Mouse (Mus musculus): ENCODE data around the gene Mrpl20.

Gene Mrpl20

DNA sequence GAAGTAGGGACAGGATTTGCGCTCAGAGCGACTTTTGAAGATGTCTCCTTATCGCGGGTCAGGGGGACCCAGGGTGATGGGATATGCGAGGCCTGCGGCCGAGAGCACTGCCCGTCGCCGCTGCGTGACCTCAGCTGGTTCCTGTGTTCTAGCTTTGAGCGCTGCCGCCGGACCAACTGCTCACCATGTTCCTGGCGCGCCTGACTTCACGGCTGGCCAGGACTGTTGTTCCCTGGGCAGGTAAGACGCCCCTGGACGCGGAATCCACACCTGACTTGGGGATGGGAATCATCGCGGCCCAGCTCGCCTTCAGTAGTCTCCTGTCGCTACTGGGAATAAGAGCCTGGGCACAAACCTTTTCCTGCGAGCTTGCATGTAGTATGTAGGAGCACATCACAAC lies 29.2 kb downstream of the Mrpl20 start:
- peak in 1 of 2 experiments; percentile 36 for DNase-seq

DNA sequence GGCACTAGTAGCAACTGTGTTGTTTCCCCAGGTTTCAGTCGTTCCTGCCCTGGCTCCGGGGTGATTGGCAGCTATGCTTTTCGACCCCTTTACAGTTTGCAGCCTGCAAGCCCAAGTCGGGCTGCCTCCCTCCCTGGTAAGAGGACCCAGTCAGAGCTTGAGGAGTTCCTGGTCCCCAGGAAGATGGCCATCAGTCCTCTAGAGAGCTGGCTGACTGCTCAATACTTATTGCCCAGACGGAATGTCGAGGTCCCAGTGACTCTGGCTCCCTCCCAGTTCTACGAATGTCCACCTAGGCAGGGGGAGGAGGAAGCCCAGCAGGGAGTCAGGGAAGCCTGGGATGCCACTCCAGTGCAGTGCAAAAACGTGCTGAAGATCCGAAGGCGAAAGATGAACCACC lies 29.6 kb downstream of the Mrpl20 start:
- DNase-seq, result no peak

DNA sequence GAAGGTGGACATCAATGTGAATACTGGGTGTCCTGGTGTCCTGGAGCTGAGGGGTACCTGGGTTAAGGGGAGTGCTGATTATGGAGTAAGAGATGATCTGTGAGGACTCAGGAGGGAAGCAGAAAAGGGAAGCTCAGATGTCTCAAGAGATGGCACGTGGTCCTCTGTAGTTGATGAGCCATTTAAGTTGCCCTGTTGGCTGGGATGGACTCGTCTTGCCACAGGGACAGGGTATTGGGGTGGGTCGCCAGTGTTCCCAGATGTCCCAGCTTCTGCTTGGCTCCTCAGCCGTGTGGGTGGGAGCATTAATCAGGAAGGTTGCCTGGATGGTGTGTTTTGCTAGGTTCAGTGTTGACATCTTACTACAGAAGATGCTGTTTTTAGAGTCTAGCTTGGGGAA lies 30.6 kb downstream of the Mrpl20 start:
- DNase-seq, result no peak

DNA sequence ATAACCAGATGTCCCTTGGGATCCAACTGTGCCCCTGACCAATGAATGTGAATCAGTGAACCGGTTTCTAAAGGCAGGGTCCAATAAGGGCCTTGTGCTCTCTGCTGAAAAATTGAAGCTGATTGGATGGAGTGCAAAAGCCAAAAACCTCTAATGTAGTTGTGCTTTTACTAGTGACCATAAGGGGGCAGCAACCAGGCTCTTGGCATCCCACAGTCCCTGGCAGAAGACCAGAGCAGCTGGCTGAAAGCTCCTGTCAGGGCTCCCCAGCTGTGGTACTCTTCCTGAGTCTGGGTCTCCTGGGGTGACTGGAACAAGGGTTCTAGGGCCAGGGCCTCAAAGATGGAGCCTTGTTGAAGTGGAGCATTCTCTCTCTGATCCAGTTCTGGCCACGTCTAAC lies 31.2 kb downstream of the Mrpl20 start:
- DNase-seq, result peak; percentile 57 to 66

DNA sequence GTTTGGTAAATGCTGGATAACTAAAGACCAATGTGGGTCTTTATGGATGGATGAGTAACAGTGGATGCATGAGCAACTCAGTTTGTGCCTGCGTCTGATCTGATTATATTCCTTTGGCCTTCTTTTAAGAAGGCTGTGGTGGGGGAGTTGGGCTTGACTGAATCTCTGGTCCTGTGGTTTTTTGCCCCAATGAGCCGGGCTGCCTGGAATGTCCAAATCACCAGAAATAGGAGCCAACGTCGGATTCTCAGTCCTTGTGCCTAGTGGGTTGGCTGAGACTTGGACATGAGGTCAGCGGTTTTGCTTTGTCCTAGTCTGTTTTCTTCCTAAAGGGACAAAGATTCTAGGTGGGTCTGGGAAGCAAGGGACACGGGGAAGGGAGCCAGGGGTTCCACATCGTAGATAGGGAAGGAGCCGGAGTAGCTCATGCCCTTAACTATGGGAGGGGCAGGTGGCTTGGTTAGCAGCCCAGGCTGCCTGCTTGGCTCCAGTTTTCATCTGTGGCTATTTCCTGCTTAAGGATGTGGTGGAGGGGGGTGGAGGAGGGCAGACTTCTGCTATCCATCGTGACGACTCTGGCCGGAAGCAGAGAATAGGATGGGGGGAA lies 34.8 kb downstream of the Mrpl20 start:
- DNase-seq, result no peak

DNA sequence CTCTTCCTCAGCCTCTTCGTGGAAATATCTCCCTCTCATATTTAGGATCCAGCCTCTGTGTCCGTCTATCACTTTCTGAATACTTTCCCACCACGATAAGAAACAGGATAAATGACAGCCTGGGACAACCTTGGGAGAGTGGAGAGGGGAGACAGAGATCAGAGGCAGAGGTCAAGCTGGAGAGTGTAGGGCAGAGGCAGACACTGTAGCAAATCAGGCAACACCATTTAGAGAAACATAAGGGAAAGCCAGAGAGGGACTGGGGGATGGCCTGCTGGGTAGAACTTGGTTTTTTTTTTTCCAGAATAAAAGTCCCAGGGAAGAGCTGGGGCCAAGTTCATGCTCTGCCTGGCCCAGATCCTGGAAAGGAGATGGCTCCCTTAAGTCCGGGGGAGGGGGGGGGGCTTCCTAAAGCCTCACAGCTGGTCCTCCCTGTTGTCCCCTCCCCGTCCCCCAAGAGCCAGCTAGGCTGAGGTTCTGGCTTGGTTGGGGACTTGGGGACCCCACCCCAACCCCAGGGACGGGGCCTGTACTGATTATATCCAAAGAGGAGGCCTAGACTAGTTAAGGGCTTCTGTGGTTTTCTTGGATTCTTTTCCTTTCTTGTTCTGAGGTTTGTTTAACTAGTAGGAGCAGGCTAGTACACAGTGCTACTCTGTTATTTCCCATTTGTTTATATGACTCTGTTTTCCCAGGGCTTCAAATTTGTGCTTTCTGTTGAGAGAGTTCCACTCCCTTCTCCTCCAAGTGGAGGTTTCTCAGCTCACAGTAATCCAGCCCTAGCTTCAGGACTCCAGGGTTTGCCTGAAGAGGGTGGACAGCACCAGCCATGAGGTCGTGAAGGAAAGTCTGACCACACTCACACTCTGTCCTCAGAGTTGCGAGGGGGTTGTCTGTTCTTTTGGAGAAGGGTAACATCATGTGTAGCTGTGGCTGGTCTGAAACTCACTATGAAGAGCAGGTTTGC lies 35.8 kb downstream of the Mrpl20 start:
- no peak for DNase-seq

DNA sequence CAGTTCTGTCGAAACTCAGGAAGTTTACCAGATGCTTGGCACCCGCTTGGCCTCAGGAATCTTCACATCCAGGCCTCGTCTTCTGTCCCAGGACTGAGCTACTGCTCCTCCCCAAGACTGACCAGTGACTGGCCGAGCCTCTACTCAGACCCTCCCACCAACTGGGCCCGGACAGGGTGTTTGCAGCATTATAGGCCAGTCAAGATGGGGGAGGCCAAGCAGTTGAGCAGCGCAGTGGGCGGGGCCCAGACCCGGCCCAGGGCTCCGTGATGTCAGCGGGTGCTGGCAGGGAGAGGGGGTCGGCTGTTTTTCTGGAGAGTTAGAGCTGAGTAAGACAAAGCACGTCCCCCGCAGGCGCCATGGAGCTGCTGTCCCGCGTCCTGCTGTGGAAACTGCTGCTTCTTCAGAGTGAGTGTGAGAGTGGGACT lies 36.8 kb downstream of the Mrpl20 start, which contains the start of gene Mxra8:
Mxra8 (plus strand) TSS at position 198 of the 428 bp plus-strand sequence.
- peak in 1 of 2 experiments; percentile 21 for DNase-seq

DNA sequence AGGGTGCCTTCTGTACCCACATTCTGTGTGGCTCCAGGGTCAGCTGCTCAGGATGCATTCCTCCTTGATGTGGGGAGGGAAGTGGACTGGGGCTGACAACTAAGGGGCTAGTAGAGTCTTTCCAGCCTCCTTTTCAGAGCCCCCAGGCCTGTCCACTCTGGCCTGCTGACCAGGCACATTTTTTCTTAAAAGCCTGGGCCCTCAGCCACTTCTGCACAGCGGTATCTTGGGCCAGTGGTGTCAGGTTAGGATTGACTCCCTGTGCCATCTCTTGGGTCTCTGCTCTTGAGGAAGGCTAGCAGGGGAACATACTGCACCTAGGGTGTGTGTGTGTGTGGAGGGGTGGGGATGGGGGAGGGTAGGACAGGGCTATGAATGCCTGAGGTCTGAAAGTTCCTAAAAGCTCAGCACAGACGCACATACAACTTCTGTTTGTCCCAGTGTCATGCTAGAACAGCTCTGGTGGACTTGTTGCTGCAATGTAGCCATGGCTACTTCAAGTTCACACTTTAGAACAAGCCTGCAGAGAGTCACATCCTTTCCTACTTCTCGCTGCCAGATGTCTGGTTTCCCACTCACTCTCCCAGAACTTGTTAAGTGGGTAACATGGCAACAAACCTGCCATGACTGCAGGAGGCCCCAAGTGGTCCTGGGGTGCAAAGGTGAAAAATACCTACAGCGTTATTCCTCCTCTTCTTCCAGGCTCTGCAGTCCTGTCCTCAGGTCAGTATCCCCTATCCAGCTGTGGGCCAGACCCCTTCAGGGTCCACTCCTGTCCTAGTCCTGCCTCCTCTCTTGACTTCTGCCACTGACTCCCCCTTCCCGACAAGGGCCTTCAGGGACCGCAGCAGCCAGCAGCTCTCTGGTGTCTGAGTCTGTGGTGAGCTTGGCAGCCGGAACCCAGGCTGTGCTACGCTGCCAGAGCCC lies 37.7 kb downstream of the Mrpl20 start:
- no peak for DNase-seq

DNA sequence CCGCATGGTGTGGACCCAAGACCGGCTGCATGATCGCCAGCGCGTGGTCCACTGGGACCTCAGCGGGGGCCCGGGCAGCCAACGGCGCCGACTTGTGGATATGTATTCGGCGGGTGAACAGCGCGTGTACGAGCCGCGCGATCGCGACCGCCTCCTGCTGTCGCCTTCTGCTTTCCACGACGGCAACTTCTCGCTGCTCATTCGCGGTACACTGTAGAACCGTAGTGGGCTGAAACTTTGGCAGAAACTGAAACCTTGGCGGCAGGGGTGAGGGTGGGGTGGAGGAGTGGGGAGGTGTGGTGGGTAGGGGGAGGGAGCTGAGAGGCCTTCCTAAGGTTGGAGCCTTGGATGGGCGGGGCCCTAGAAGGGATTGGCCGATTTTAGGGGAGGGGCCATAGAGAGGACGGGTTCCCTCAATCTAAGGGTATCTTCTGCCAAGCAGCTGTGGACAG lies 38.4 kb downstream of the Mrpl20 start:
- peak; percentile 38 to 45 for DNase-seq

DNA sequence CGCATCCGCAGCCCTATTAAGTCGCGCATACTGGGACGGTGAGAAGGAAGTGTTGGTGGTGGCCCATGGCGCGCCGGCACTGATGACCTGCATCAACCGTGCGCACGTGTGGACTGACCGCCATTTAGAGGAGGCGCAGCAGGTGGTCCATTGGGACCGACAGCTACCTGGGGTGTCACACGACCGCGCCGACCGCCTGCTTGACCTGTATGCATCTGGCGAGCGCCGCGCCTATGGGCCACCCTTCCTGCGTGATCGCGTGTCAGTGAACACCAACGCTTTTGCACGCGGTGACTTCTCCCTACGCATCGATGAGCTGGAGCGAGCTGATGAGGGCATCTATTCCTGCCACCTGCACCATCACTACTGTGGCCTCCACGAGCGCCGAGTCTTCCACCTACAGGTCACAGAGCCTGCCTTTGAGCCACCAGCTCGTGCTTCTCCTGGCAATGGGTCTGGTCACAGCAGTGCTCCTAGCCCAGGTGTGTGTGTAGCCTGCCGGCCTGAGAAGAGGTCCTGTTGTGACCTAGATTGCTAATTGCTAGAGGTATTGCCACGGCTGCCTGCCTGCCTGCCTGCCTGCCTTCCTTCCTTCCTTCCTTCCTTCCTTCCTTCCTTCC lies 39.1 kb downstream of the Mrpl20 start:
- DNase-seq, result peak in 1 of 2 experiments; percentile 55

DNA sequence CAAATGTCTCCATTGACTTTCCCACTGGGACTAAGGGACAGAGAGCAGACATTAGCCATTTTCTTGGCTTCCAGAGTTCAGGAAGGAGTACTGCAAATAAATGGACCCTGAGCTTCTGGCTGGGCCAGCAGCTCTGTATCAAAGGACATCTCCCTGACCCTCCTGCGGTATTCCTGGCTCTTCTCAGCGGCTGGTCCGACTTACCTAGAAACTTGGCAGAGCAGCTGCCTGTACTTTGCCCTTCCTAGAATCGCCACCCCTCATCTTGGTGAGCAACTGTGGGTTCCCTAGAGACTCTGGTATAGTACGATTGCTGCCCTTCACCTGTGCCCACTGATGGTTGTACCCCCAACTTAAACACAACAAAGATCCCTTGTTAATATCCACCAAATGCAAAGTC lies 40.6 kb downstream of the Mrpl20 start:
- DNase-seq, result no peak

DNA sequence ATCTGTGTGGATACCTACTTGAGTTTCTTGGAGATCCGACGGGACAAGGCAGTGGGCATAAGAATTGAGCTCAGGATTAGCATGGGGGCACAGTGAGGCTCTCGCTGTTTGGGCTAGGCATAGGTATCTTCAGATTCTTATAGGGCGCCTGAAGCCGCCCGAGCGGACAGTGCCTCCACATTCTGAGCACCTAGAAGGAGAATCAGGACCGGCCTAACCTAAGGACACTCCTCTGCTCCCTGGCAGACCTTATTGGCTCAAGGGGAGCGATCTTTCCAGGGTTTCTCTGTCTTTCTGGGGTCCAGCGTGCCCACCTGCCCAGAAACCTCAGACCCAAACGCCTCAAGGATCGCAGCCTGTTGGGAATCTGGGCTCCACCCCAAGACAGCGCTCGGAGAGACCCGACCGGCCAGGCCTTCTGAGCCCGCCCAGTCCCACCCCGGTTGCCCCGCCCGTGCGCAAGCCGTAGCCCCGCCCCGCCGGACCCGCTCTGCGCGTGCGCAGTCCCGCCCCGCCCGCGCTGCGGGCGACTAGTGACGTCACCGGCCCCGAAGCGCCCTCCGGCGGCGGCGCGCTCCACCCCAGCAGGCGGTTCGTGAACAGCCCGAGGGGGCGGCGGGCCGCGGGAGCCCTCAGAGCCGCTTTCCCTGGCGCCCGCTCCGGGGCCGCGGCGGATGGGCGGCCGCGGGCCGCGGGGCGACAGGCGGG lies 44.3 kb downstream of the Mrpl20 start, which contains the start of gene Dvl1:
Dvl1 (plus strand) TSS at position 532 of the 708 bp plus-strand sequence.
- DNase-seq, result peak; percentile 88 to 98

DNA sequence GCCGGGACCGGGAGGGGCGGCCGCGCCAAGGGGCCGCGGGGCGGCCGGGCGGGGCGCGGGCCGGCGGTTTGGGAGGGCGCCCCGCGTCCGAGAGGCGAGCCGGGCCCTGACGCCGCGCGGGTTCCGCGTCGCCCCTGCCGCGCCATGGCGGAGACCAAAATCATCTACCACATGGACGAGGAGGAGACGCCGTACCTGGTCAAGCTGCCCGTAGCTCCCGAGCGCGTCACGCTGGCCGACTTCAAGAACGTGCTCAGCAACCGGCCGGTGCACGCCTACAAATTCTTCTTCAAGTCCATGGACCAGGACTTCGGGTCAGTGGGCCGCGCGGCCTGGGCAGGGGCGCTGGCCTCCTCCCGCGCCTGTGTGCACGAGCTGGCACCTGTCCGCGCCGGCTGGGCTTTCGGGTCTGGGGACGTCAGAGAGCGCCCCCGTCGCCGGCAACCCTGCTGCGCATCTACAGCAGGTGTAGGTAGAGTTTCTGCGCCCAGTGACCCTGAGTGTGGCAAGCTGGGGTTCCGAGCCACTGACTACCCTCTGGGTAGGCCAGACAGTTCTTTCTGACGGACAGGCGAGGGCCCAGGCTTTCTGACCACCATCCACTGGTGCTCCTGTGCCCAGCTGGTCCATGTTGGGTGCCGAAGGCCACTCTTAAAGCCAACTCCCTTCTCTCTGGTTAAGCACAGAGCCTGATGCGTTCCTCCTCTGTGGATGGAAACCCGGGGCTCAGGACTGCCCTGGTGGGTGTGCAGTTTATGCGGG lies 45.1 kb downstream of the Mrpl20 start:
- DNase-seq, result peak in 1 of 2 experiments; percentile 54

DNA sequence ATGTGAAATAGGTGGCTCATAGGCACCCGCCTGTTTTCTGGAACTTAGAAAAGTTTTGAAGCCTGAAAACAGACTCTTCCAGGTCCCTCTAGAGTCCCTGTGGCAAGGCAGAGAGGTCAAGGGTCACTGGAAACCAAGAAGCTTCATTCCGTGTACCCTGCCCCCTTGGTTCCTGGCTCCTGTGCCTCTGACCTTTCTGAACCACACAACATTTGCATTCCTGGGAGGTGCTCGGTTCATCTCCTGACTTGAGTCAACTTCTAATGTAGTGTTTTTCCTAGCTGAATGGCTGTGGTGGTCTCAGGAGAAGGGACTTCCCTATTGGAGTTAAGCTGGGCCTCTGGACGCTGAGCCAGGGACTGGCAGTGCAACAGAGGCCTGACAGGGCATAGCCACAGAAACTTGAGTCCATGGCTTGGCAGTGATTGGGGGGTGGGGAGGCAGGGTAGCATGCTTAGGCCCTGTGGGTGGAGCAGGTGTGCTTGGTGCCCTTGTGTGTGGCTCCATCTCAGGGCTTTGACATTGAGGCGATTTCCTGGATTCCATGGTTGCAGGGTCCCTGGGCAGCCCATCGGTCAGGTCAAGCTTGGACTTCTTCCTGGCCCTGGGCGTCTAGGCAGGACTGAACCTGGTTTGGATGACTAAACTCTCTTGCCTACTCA lies 45.9 kb downstream of the Mrpl20 start:
- DNase-seq, result no peak

DNA sequence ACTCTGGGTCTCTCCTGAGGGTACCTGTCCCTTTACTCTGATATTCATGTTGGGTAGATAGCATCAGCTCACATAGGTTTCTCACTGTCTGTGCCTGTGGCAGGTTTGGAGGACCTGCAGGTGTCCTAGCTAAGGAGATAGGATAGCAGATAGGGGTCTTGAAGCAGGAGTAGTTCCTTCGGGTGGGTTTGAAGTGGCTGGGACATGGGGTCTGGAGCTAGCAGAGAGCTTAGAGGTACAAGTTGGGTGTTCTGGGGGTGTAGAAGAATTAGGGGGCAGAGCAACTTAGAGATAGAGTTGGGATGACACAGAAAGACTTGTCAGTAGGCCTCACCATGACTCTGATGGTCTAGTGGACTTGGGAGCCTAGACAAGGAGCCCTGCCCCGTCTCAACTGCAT lies 46.7 kb downstream of the Mrpl20 start:
- DNase-seq, result no peak

DNA sequence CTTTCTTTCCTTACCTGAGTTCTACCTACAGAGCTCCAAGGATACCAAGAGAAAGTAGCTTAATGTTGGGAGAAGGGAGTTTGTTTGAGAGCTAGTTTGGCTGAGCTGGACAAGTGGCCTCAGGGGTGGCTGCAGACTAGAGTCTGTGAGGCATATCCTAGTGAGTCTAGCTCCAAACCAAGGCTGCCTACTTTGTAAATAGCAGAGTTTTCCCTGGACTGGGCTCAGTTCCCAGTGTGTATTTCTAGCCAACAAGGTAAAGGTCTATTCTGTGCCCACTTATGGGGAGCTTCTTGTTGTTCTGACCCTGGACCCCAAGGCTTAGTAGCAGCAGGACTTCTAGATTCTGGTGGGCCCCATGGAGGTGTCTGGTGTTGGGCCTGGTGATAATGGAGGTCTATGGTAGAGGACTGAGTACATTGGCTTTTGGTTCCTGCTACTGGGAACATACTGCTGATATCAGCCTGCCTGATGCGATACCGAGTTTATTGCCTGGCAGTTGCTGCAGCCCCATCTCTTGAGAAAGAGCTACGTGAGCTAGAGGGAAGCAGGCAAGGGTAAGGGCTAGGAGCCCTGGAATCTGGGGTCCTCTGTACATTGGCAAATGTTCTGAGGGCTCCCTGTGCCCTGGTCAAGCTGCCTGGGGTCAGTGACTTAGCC lies 47.2 kb downstream of the Mrpl20 start:
- peak in 1 of 2 experiments; percentile 14 for DNase-seq

DNA sequence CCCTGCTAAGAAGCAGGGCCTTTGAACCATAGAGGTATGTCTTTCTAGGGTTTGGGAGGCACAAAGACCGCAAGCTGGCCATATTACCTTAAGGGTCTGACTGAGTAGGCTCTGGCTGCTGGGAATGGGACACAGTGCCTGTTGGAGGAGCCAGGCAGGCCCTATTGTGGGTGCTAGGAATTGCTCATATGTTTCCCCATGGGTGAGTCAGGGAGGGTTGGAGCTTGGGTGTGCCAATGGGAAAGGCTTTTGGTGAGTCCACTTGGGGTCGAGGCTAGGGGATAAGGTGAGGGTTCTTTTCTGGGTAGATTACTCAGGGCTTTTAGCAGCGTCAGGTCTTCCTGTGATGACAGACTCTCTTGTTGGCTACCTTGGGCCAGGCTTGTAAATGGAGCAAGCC lies 48.7 kb downstream of the Mrpl20 start:
- DNase-seq, result peak in 1 of 2 experiments; percentile 7

DNA sequence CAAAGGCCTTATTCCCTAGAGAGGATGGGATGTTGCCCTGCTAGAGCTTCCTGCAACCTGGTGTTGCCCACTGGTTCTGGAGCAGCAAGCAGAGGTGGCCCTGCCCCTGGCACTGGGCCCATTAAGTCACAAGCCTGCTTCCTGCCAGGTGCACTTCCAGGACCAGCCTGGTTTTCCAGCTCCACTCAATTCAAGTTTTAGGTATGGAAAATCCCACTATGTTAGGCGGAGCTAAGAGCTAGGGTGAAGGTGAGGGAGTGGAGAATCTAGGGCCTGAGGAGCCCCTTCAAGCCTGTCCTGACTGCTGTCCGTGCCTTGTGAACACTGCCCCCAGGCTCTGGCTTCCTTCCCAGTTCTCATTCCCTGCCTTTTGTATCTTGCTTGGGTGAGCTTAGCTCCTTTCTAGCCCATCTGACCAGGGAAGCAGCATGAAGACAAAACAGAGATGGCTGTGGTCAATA lies 49.3 kb downstream of the Mrpl20 start:
- peak; percentile 59 for DNase-seq

DNA sequence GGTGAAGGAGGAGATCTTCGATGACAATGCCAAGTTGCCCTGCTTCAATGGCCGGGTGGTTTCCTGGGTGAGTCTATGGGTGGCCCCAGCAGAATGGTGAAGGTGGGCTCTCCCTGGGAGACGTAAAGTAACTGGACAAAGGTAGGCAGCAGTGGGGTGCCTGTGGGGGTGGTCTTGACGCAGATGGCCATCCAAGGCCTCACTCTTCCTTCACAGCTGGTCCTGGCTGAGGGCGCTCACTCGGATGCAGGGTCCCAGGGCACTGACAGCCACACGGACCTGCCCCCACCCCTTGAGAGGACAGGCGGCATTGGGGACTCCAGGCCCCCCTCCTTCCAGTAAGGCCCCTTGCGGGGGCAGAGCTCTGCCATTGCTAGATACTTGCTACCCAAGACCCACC lies 50.7 kb downstream of the Mrpl20 start:
- DNase-seq, result no peak

Measured in cerebellum, adult 18-20 months (tissue).